Mouse (Mus musculus) kidney, embryonic 15.5 days (tissue): ENCODE data around the gene Slc22a3. TPM values are rescaled to one million over a fixed set of nuclear protein-coding genes. Genes with fewer than 3 reads are reported as not detected.
A peak's percentile ranks its signal among the peaks of the same experiment; 100 is the strongest.

Source experiments
- ATAC-seq: fragments of 200-750 bp; cut with Nextera tagmentation; replicated peaks from 2 replicates; pipeline ENCODE4 v1.8.0; 2017; ENCODE audit warnings: moderate TSS enrichment; ENCODE audit not compliant: low FRiP score
- H3K27ac ChIP-seq: fragments of 300-500 bp; sonication (generic); 2 replicates; pipeline ENCODE4 v1.5.1; 2015; ENCODE audit warnings: mild to moderate bottlenecking, inconsistent platforms
- H3K27me3 ChIP-seq: fragments of 300-500 bp; sonication (generic); 2 replicates; pipeline ENCODE4 v1.6.1; 2015; ENCODE audit warnings: inconsistent platforms
- H3K36me3 ChIP-seq: fragments of 300-500 bp; sonication (generic); 2 replicates; pipeline ENCODE4 v1.6.1; 2015; ENCODE audit warnings: inconsistent platforms
- H3K4me1 ChIP-seq: fragments of 300-500 bp; sonication (generic); 2 replicates; pipeline ENCODE4 v1.6.1; 2015; ENCODE audit warnings: inconsistent platforms
- H3K4me2 ChIP-seq: fragments of 300-500 bp; sonication (generic); 2 replicates; pipeline ENCODE4 v1.6.1; 2015; ENCODE audit warnings: moderate library complexity, mild to moderate bottlenecking, inconsistent platforms
- H3K4me3 ChIP-seq: fragments of 300-500 bp; sonication (generic); replicated peaks from 2 replicates; pipeline ENCODE4 v1.5.1; 2015; ENCODE audit warnings: mild to moderate bottlenecking, inconsistent platforms
- H3K9ac ChIP-seq: fragments of 300-500 bp; sonication (generic); 2 replicates; pipeline ENCODE4 v1.6.1; 2015; ENCODE audit warnings: mild to moderate bottlenecking, inconsistent platforms
- H3K9me3 ChIP-seq: fragments of 300-500 bp; sonication (generic); replicated peaks from 2 replicates; pipeline ENCODE4 v1.6.1; 2016; ENCODE audit warnings: inconsistent platforms
- WGBS: fragments of 180-500 bp; shearing (Covaris S2); methylation state at CpG from one replicate; pipeline ENCODE4 v1.1.7; 2015; ENCODE audit warnings: mixed read lengths; 5-methylcytosine and 5-hydroxymethylcytosine counted together
- polyA plus RNA-seq: library from polyadenylated mRNA; unstranded; fragments of >200 nt; fragmentation: Nextera tagmentation; extraction: Ambion mirVana; gene quantifications from 2 replicates; pipeline ENCODE4 v1.2.1, GENCODE M21; 2015

Gene Slc22a3
- polyA plus RNA-seq, result 0.62 and 1.00 TPM in 2 replicates

- ATAC-seq, result no peak
- Histone ChIP-seq H3K4me1 (peaks cover 11% of the 10 kb centered on the region), H3K27me3 (peaks cover 56% of the 10 kb centered on the region), H3K4me2 (peak within 1 kb of the TSS; percentile 82), H3K9ac (0 out of 2 replicates have a peak within 1 kb of the TSS, but pooled peaks have one; percentile 10), H3K27ac (no peak within 1 kb of the TSS), H3K4me3 (peak within 1 kb of the TSS; percentile 47), H3K9me3 (no peaks in the 10 kb centered on the region), H3K36me3 (no peaks in the 10 kb centered on the region)
- WGBS, result 15% methylated on average over 14 of the region's 14 CpGs
Measured at GRCm38 (mm10) chr17:12507654-12508204, at the start of gene Slc22a3. Slc22a3 (minus strand) TSS chr17:12507704.

- Histone ChIP-seq H3K4me1 (no peaks in the 10 kb centered on the region), H3K27me3 (no peaks in the 10 kb centered on the region; the same call in 1 of the 2 replicates), H3K27ac (no peak overlapping the region), H3K4me3 (no peak overlapping the region), H3K36me3 (no peaks in the 10 kb centered on the region), H3K4me2 (no peak overlapping the region), H3K9ac (no peak overlapping the region), H3K9me3 (no peaks in the 10 kb centered on the region)
- WGBS, result 41% methylated on average over 13 of the region's 13 CpGs
- peak; percentile 58; the same call in 1 of the 2 replicates for ATAC-seq
Measured at GRCm38 (mm10) chr17:12534353-12535145, 27.0 kb upstream of the Slc22a3 start.

GRCm38 (mm10) chr17:12532115-12532514 lies 24.6 kb upstream of the Slc22a3 start:
- Histone ChIP-seq H3K27me3 (no peaks in the 10 kb centered on the region; the same call in 1 of the 2 replicates), H3K4me2 (no peak overlapping the region), H3K27ac (no peak overlapping the region), H3K36me3 (no peaks in the 10 kb centered on the region), H3K9me3 (no peaks in the 10 kb centered on the region), H3K4me3 (no peak overlapping the region), H3K4me1 (no peaks in the 10 kb centered on the region), H3K9ac (no peak overlapping the region)
- WGBS, result 42% methylated on average over 5 of the region's 5 CpGs
- no peak for ATAC-seq

DNA sequence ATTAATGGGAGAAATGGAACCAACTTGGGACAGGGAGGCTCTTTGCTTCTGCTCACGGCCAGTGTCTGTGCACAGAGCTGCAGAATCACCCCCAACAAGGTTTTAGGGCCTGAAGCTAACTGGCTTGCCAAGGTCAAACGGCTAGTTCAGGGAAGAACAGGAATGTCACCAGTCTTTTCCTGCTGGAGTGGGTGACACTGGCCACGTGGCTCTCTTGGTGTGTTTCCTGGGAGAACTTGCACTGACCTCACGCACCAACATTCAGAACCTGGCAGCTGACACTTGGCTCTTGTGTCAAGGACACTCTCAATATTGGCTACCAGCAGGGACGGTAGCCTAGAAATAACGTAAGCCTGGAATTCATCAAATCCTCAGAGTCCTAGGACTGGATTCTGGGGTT lies 22.6 kb upstream of the Slc22a3 start:
- Histone ChIP-seq H3K27me3 (no peaks in the 10 kb centered on the region; the same call in 1 of the 2 replicates), H3K27ac (no peak overlapping the region), H3K36me3 (no peaks in the 10 kb centered on the region), H3K9ac (no peak overlapping the region), H3K4me3 (no peak overlapping the region), H3K4me2 (no peak overlapping the region), H3K4me1 (no peaks in the 10 kb centered on the region), H3K9me3 (no peaks in the 10 kb centered on the region)
- ATAC-seq, result no peak
- WGBS, result 69% methylated on average over 6 of the region's 6 CpGs

DNA sequence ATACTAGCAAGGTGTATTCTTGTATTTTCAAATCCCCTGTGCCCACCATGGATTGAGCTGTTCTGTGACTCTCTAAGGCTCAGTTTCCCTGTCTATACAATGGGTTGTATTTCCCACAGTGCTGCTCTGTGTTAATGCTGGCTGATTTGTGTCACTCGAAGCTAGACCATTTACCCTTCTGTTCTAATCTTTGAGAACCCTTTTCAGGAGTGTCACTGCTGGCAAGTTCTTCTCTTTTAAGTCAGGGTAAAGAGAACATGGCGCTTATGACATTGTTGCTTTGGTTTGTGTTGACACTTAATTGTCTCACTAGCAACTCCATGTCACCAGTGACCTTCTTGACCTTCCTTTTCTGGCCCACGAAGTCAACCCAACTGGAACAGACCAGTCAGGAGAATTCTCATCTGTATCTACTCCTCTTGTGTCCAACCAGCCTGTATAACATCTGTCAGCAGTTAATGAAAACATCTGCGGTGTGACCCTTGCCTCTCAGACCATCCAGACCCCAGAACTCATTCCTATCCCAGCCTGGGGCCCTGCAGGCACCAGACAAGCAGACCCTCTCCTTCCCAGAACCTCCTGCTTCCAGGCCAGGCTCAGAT lies 22.0 kb upstream of the Slc22a3 start:
- Histone ChIP-seq H3K4me1 (no peaks in the 10 kb centered on the region), H3K27ac (no peak overlapping the region), H3K4me3 (no peak overlapping the region), H3K9ac (no peak overlapping the region), H3K36me3 (no peaks in the 10 kb centered on the region), H3K9me3 (no peaks in the 10 kb centered on the region), H3K4me2 (no peak overlapping the region), H3K27me3 (no peaks in the 10 kb centered on the region; the same call in 1 of the 2 replicates)
- ATAC-seq, result no peak
- WGBS, result 58% methylated on average over 4 of the region's 4 CpGs

GRCm38 (mm10) chr17:12519089-12519488 lies 11.6 kb upstream of the Slc22a3 start:
- H3K36me3 ChIP-seq, result no peaks in the 10 kb centered on the region
- H3K4me3 ChIP-seq, result no peak overlapping the region
- H3K4me2 ChIP-seq, result no peak overlapping the region
- no peaks in the 10 kb centered on the region for H3K9me3 ChIP-seq
- no peak overlapping the region for H3K9ac ChIP-seq
- H3K4me1 ChIP-seq, result no peaks in the 10 kb centered on the region
- no peaks in the 10 kb centered on the region for H3K27me3 ChIP-seq
- ATAC-seq, result no peak
- no peak overlapping the region for H3K27ac ChIP-seq
- WGBS, result 68% methylated on average over 2 of the region's 2 CpGs

DNA sequence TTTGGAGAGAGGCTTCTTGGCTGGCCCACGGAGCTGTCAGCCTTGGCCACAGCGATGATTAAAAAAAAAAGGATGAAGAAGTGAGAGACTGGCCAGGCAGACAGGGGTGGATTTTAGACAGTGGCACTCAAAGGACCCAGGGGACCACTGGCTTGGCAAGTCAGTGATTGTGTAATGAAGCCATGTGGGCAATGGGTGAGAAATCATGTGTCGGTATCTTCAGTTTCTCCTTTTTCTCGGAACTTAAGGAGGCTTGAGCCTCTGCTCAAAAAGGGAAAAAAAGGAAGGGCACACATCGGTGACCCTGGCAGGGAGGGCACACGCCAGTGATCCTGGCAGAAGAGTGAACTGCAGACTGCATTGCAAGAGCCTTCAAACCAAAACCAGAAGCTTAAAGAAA lies 10.7 kb upstream of the Slc22a3 start:
- ATAC-seq, result no peak

GRCm38 (mm10) chr17:12513997-12514396 lies 6.5 kb upstream of the Slc22a3 start:
- Histone ChIP-seq H3K9ac (no peak overlapping the region), H3K36me3 (no peaks in the 10 kb centered on the region)
- no peak for ATAC-seq

More for the DNA sequence above, 10.7 kb upstream of the Slc22a3 start:
- Histone ChIP-seq H3K4me1 (no peaks in the 10 kb centered on the region), H3K9ac (no peak overlapping the region), H3K9me3 (no peaks in the 10 kb centered on the region), H3K27ac (no peak overlapping the region), H3K4me2 (no peak overlapping the region), H3K36me3 (no peaks in the 10 kb centered on the region), H3K27me3 (no peaks in the 10 kb centered on the region), H3K4me3 (no peak overlapping the region)
- WGBS, result 87% methylated on average over 6 of the region's 6 CpGs

DNA sequence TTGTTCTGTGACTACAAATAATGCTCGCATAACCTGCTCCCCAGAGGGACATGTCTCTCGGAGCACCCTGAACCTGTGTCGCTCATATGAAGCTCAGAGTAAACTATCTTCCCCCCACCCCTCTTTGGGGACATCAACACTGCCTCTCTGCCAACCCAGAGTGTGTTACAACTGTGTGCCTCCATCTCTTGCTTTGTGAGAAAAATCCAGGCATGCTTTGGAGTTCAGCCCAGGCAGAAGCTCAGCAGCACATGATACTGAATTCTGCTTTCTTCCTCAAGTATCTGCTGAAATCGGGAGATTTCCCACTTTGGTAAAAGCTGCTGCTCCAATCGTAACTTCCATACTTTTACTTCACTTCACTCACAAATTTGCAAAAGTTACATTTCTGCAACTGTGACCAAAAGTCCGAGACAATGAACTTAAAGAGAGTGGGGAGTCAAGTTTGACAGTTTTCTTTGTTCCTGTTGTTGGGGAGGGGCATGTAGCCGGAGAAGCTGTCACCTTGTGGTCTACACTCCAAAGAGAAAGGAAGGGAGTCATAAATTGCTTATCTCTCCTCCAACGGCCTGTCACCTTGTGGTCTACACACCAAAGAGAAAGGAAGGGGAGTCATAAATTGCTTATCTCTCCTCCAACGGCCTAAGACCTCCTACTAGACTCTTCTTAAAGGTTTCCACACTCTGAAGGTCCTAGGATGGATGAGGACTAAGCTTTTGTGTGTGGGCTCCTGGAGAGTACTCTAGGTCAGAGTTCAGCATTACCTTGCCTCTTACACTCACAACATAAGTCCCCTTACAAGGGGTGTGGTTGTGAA lies 5.8 kb upstream of the Slc22a3 start:
- ATAC-seq, result no peak

More at GRCm38 (mm10) chr17:12513997-12514396, 6.5 kb upstream of the Slc22a3 start:
- Histone ChIP-seq H3K27me3 (peaks cover 7% of the 10 kb centered on the region), H3K4me1 (no peaks in the 10 kb centered on the region), H3K9me3 (no peaks in the 10 kb centered on the region), H3K27ac (no peak overlapping the region), H3K4me2 (no peak overlapping the region), H3K4me3 (no peak overlapping the region)
- WGBS, result 82% methylated on average over 5 of the region's 5 CpGs

GRCm38 (mm10) chr17:12511193-12511592 lies 3.7 kb upstream of the Slc22a3 start:
- peaks cover 11% of the 10 kb centered on the region for H3K4me1 ChIP-seq
- H3K27me3 ChIP-seq, result peaks cover 35% of the 10 kb centered on the region
- 86% methylated on average over 3 of the region's 3 CpGs for WGBS
- no peak overlapping the region for H3K9ac ChIP-seq
- H3K36me3 ChIP-seq, result no peaks in the 10 kb centered on the region
- H3K4me2 ChIP-seq, result no peak overlapping the region
- H3K27ac ChIP-seq, result no peak overlapping the region
- H3K9me3 ChIP-seq, result no peaks in the 10 kb centered on the region
- ATAC-seq, result no peak
- no peak overlapping the region for H3K4me3 ChIP-seq

More for the DNA sequence above, 5.8 kb upstream of the Slc22a3 start:
- Histone ChIP-seq H3K9me3 (no peaks in the 10 kb centered on the region), H3K9ac (no peak overlapping the region), H3K36me3 (no peaks in the 10 kb centered on the region), H3K4me1 (no peaks in the 10 kb centered on the region), H3K4me3 (no peak overlapping the region), H3K27me3 (peaks cover 14% of the 10 kb centered on the region), H3K27ac (no peak overlapping the region), H3K4me2 (no peak overlapping the region)
- 46% methylated on average over 9 of the region's 9 CpGs for WGBS

DNA sequence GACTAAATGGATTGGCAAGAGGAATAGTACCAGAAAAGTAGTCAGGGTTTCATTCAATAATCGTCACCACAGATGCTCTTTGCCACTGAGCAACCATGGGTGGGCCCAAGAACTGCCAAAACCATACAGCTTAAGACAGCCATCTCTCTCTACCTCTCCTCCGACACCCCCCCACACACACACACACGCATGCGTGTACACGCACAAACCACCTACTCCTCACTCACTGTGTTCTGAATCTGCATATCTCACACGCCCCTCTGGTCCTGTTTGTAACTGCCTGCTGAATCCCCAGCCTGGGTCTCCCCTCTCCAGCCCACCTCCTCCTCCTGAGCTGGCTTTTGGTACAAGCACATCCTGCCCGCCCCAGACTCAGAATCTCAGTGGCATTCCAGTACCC lies 872 bp upstream of the Slc22a3 start:
- H3K27me3 ChIP-seq, result peaks cover 56% of the 10 kb centered on the region
- no peak overlapping the region for H3K27ac ChIP-seq
- peaks cover 11% of the 10 kb centered on the region for H3K4me1 ChIP-seq
- H3K9ac ChIP-seq, result no peak overlapping the region
- no peak overlapping the region for H3K4me2 ChIP-seq
- no peaks in the 10 kb centered on the region for H3K36me3 ChIP-seq
- H3K9me3 ChIP-seq, result no peaks in the 10 kb centered on the region
- WGBS, result 38% methylated on average over 7 of the region's 7 CpGs
- ATAC-seq, result no peak
- H3K4me3 ChIP-seq, result no peak overlapping the region
